Mouse (Mus musculus) MN1 (cell line): ENCODE measurements at regions not wholly inside any gene's neighbourhood (a gene's known extent, or its start where the extent isn't known, plus 50 kb on each side); places are given as distances from the start of the nearest gene placed in this dataset.

Source experiments
- DNase-seq: peaks from one replicate; pipeline ENCODE4 v3.0.0-alpha.2; 2016; ENCODE audit warnings: low spot score

GRCm38 (mm10) chr10:53434376-53435171 is 54.8 kb upstream of the Cep85l start:
- DNase-seq = no peak

- DNase-seq = no peak
Observed at GRCm38 (mm10) chr10:53432794-53433193, 53.0 kb upstream of the Cep85l start.

GRCm38 (mm10) chr10:53429539-53430344 is 50.0 kb upstream of the Cep85l start:
- no peak for DNase-seq
